ENCODE assay signal across 19 mouse cellular contexts in genomic region chr9:110373871-110374270, GRCm38 (mm10). TPM values are rescaled to one million over a fixed set of nuclear protein-coding genes. Genes with fewer than 3 reads are reported as not detected.
"Had no signal": no experiment of that assay in that cellular context is flagged by ENCODE, and none has a peak within 500 bp of the region (broad histone marks: within the 10 kb centered on the region; RNA-seq: fewer than 3 reads in every experiment).

No protein-coding gene starts in this region.

- H3K9me3 ChIP-seq: neural tube, embryonic 13.5 days; neural tube, embryonic 15.5 days; stomach, embryonic 15.5 days had no signal

- H3K27ac ChIP-seq: neural tube, embryonic 13.5 days; neural tube, embryonic 15.5 days; stomach, embryonic 15.5 days; stomach, postnatal 0 days had no signal

- H3K4me2 ChIP-seq: neural tube, embryonic 13.5 days; neural tube, embryonic 15.5 days; stomach, embryonic 15.5 days had no signal

- DNase-seq: retina, postnatal 1 day; right cerebral cortex, adult 18-20 months; right cerebral cortex, postnatal 14 days; right cerebral cortex, postnatal 25 days; right cerebral cortex, postnatal 4 days; spleen, adult 18-20 months; thymus, adult 18-20 months; thymus, adult 2 months; thymus, postnatal 14 days; thymus, postnatal 25 days; thymus, postnatal 36 days; thymus, postnatal 4 days had no signal

- H3K9ac ChIP-seq: neural tube, embryonic 13.5 days; neural tube, embryonic 15.5 days; stomach, embryonic 15.5 days had no signal

- H3K4me1 ChIP-seq: neural tube, embryonic 13.5 days; neural tube, embryonic 15.5 days; stomach, embryonic 15.5 days had no signal

- H3K27me3 ChIP-seq: neural tube, embryonic 13.5 days; neural tube, embryonic 15.5 days; stomach, embryonic 15.5 days had no signal

- H3K4me3 ChIP-seq: neural tube, embryonic 13.5 days; neural tube, embryonic 15.5 days; stomach, embryonic 15.5 days had no signal

RNA-seq across cellular contexts. Expression of gene Ngp, which starts 45.7 kb away (rescaled TPM):
- polyA plus RNA-seq: small intestine, adult 2 months; testis, adult 2 months; urinary bladder, adult 2 months had no signal
